Mouse (Mus musculus) CH12.LX (cell line): ENCODE measurements at regions not wholly inside any gene's neighbourhood (a gene's known extent, or its start where the extent isn't known, plus 50 kb on each side); places are given as distances from the start of the nearest gene placed in this dataset.

Experiments used
- DNase-seq: peaks from one replicate; pipeline ENCODE4 v3.0.0-alpha.2; 2013; ENCODE audit errors: extremely low read depth
- H3K27ac ChIP-seq: 2 replicates; pipeline ENCODE4 v1.5.1; 2012; ENCODE audit warnings: low read depth, mild to moderate bottlenecking, control low read depth, moderate library complexity; ENCODE audit not compliant: insufficient read depth
- H3K27me3 ChIP-seq: replicated peaks from 2 replicates; pipeline ENCODE3; 2012; ENCODE audit warnings: inconsistent platforms
- H3K36me3 ChIP-seq, 2 experiments: replicated peaks in 1 of 2; 2 replicates each; pipeline versions ENCODE3 to v1.6.1; 2012; ENCODE audit warnings: inconsistent platforms in 1 of 2, low read length in 1 of 2, mild to moderate bottlenecking in 1 of 2, mixed read lengths in 1 of 2, moderate library complexity in 1 of 2; ENCODE audit not compliant: control insufficient read depth in 1 of 2, insufficient read depth in 1 of 2
- H3K4me1 ChIP-seq, 2 experiments: 2 replicates each; pipeline ENCODE4 v1.6.1; 2012; ENCODE audit warnings: inconsistent platforms in 1 of 2, moderate library complexity in 1 of 2; ENCODE audit not compliant: insufficient read depth in 2 of 2, control insufficient read depth in 1 of 2
- H3K4me2 ChIP-seq: 2 replicates; pipeline ENCODE4 v1.6.1; 2012; ENCODE audit warnings: low read depth, mild to moderate bottlenecking, control low read depth; ENCODE audit not compliant: poor library complexity, insufficient read depth, severe bottlenecking
- H3K4me3 ChIP-seq, 3 experiments: fragments of 150-350 bp in 1 of 3; sonication (generic) in 1 of 3; replicated peaks in 1 of 3; 2 replicates each; pipeline versions ENCODE3 to v1.5.1; 2011 to 2012; ENCODE audit warnings: low read depth in 2 of 3, low read length in 2 of 3, mild to moderate bottlenecking in 2 of 3, moderate library complexity in 2 of 3, control low read depth in 1 of 3, improper control_type of control experiment in 1 of 3, inconsistent platforms in 1 of 3, mixed read lengths in 1 of 3; ENCODE audit not compliant: poor library complexity in 1 of 3
- H3K79me2 ChIP-seq: replicated peaks from 2 replicates; pipeline ENCODE4 v1.6.1; 2012; ENCODE audit warnings: mild to moderate bottlenecking, moderate library complexity; ENCODE audit not compliant: control insufficient read depth, poor library complexity, insufficient read depth, severe bottlenecking; ENCODE audit errors: extremely low read depth
- H3K9ac ChIP-seq: 2 replicates; pipeline ENCODE4 v1.6.1; 2012; ENCODE audit warnings: low read depth, mild to moderate bottlenecking, control low read depth, moderate library complexity; ENCODE audit not compliant: insufficient read depth
- H3K9me3 ChIP-seq: replicated peaks from 2 replicates; pipeline ENCODE3; 2012; ENCODE audit warnings: low read length, inconsistent platforms, mixed read lengths
- CTCF ChIP-seq, 2 experiments: IDR thresholded peaks in 1 of 2; conservative IDR thresholded peaks in 1 of 2; 2 replicates each; pipeline ENCODE4 v1.5.1; 2011 to 2012; ENCODE audit warnings: low read depth in 2 of 2, low read length in 2 of 2, improper control_type of control experiment in 1 of 2, inconsistent platforms in 1 of 2, mild to moderate bottlenecking in 1 of 2, moderate library complexity in 1 of 2
- E2F4 ChIP-seq: IDR thresholded peaks from 2 replicates; pipeline ENCODE4 v1.6.1; 2011; ENCODE audit warnings: low read depth, low read length, improper control_type of control experiment; ENCODE audit not compliant: insufficient replicate concordance
- ETS1 ChIP-seq: conservative IDR thresholded peaks from 2 replicates; pipeline ENCODE4 v1.6.1; 2012; ENCODE audit warnings: low read depth, mild to moderate bottlenecking, inconsistent platforms, low read length, improper control_type of control experiment, moderate library complexity
- GABPA ChIP-seq: IDR thresholded peaks from 2 replicates; pipeline ENCODE4 v1.6.1; 2012; ENCODE audit warnings: low read depth, low read length, improper control_type of control experiment, inconsistent platforms; ENCODE audit not compliant: insufficient replicate concordance
- HCFC1 ChIP-seq: IDR thresholded peaks from 2 replicates; pipeline ENCODE4 v1.6.1; 2012; ENCODE audit warnings: low read depth, mild to moderate bottlenecking, inconsistent platforms, low read length, improper control_type of control experiment
- IRF4 ChIP-seq: IDR thresholded peaks from 2 replicates; pipeline ENCODE4 v1.6.1; 2014; ENCODE audit warnings: low read depth, mild to moderate bottlenecking, inconsistent platforms, low read length, improper control_type of control experiment
- KAT2A ChIP-seq: IDR thresholded peaks from 2 replicates; pipeline ENCODE4 v1.6.1; 2012; ENCODE audit warnings: low read length, improper control_type of control experiment, inconsistent platforms; ENCODE audit not compliant: insufficient replicate concordance
- MAX ChIP-seq: IDR thresholded peaks from 2 replicates; pipeline ENCODE4 v1.6.1; 2011; ENCODE audit warnings: low read length, improper control_type of control experiment
- MEF2A ChIP-seq: IDR thresholded peaks from 2 replicates; pipeline ENCODE4 v1.6.1; 2014; ENCODE audit warnings: low read depth, mild to moderate bottlenecking, inconsistent platforms, low read length, improper control_type of control experiment, borderline replicate concordance
- NRF1 ChIP-seq: IDR thresholded peaks from 2 replicates; pipeline ENCODE4 v1.6.1; 2014; ENCODE audit warnings: low read depth, mild to moderate bottlenecking, inconsistent platforms, low read length, improper control_type of control experiment, moderate library complexity
- POLR2AphosphoS2 ChIP-seq: IDR thresholded peaks from 2 replicates; pipeline ENCODE4 v1.6.1; 2011; ENCODE audit warnings: low read depth, low read length, improper control_type of control experiment
- RAD21 ChIP-seq: IDR thresholded peaks from 2 replicates; pipeline ENCODE4 v1.6.1; 2011; ENCODE audit warnings: low read depth, mild to moderate bottlenecking, low read length, improper control_type of control experiment, moderate library complexity
- RCOR1 ChIP-seq: conservative IDR thresholded peaks from 2 replicates; pipeline ENCODE4 v1.6.1; 2012; ENCODE audit warnings: low read depth, mild to moderate bottlenecking, inconsistent platforms, low read length, improper control_type of control experiment
- SMC3 ChIP-seq: IDR thresholded peaks from 2 replicates; pipeline ENCODE4 v1.6.1; 2011; ENCODE audit warnings: low read depth, low read length, improper control_type of control experiment
- TBP ChIP-seq: conservative IDR thresholded peaks from 2 replicates; pipeline ENCODE4 v1.6.1; 2011; ENCODE audit warnings: low read depth, low read length, improper control_type of control experiment
- UBTF ChIP-seq: IDR thresholded peaks from 2 replicates; pipeline ENCODE4 v1.6.1; 2012; ENCODE audit warnings: low read depth, mild to moderate bottlenecking, inconsistent platforms, low read length, improper control_type of control experiment, moderate library complexity
- USF1 ChIP-seq: IDR thresholded peaks from 2 replicates; pipeline ENCODE4 v1.6.1; 2014; ENCODE audit warnings: low read depth, mild to moderate bottlenecking, inconsistent platforms, low read length, improper control_type of control experiment
- ZMIZ1 ChIP-seq: IDR thresholded peaks from 2 replicates; pipeline ENCODE4 v1.6.1; 2012; ENCODE audit warnings: low read depth, mild to moderate bottlenecking, inconsistent platforms, low read length, improper control_type of control experiment
- ZNF384 ChIP-seq: IDR thresholded peaks from 2 replicates; pipeline ENCODE4 v1.6.1; 2012; ENCODE audit warnings: low read depth, low read length, improper control_type of control experiment, inconsistent platforms
- dilution Hi-C: fragments of 300-500 bp; cut with MboI; formaldehyde crosslinking; loops from 2 replicates; pipeline ENCODE4 v1.14.3; 2020; ENCODE audit warnings: low sequenced_read_pairs; ENCODE audit not compliant: extremely low pct_unique_long_range_greater_than_20kb, extremely low pct_ligation_motif_present
- in situ Hi-C: fragments of 300-500 bp; cut with MboI; formaldehyde crosslinking; loops from 3 replicates; pipeline ENCODE4 v1.14.3; 2019; ENCODE audit warnings: low sequenced_read_pairs, low pct_ligation_motif_present, low pct_unique_long_range_greater_than_20kb, mixed read lengths

DNA sequence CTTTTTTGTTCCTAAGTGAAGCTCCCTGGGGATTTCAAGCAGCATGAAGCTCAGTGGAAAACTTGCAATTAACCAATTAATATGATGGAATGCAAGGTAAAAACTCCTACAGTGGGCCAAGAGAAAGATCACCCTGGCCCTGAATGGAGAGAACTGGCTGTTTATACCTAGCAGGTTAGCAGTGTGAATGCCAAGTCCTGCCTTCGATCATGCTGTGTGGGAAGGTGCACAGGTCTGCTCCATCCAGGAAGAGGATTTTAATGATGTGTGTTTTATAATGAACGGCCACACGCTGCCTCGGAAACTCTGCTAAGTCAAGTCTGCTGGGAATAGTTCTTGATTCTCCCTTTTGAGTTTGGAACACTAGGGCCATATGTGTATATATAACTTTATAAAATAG lies 85.6 kb upstream of the Slco3a1 start:
- no peaks in the 10 kb centered on the region for H3K27me3 ChIP-seq

DNA sequence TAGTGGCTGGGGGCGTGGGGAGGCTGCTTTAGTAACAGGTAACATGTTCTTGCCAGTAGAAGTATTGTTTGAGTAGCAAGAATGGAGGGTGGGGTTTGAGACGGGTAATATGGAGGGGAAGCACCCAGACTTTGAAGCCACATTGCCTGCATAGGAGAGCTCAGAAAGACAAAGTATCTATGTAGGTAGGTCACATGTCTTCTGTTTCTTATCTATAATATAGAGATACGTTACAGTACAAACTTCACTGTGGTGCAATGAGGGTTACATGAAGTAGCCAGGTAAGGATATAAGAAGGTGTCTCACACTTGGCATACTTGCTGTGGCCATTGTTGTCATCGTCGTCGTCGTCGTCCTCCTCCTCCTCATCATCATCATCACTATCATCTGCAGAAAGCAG lies 77.6 kb upstream of the Slco3a1 start:
- no peak for TF ChIP-seq POLR2AphosphoS2
- no peak for TF ChIP-seq RAD21
- TF ChIP-seq USF1 = no peak
- TF ChIP-seq KAT2A = no peak
- TF ChIP-seq NRF1 = no peak
- TF ChIP-seq TBP = no peak

More for the DNA sequence above, 85.6 kb upstream of the Slco3a1 start:
- H3K4me1 ChIP-seq = no peaks in the 10 kb centered on the region
- no peak overlapping the region for H3K9ac ChIP-seq
- no peaks in the 10 kb centered on the region for H3K79me2 ChIP-seq
- dilution Hi-C loops = no loop called here
- peaks cover 3% of the 10 kb centered on the region for H3K9me3 ChIP-seq
- no peak overlapping the region for H3K4me2 ChIP-seq
- H3K27ac ChIP-seq = no peak overlapping the region
- no peak overlapping the region for H3K4me3 ChIP-seq
- TF ChIP-seq ZNF384 = no peak
- no peak for TF ChIP-seq NRF1
- TF ChIP-seq KAT2A = no peak
- no peak for TF ChIP-seq HCFC1
- no peak for TF ChIP-seq MEF2A
- no peak for TF ChIP-seq ETS1
- no peak for TF ChIP-seq ZMIZ1
- TF ChIP-seq MAX = no peak
- TF ChIP-seq GABPA = no peak
- no peak for TF ChIP-seq RAD21
- no peak for TF ChIP-seq IRF4
- TF ChIP-seq SMC3 = no peak
- no peak for TF ChIP-seq UBTF
- TF ChIP-seq RCOR1 = no peak
- TF ChIP-seq CTCF (conservative IDR thresholded peaks at IDR 0.05 in 1 of 2, IDR thresholded peaks at IDR 0.05 in 1 of 2; ENCODE audit: low read depth in 2 of 2, low read length in 2 of 2) = no peak
- no peak for TF ChIP-seq E2F4
- in situ Hi-C loops = no loop called here
- no peaks in the 10 kb centered on the region for H3K36me3 ChIP-seq
- no peak for DNase-seq

More for the DNA sequence above, 77.6 kb upstream of the Slco3a1 start:
- no peak for DNase-seq
- peaks cover 8% of the 10 kb centered on the region for H3K9me3 ChIP-seq
- no peaks in the 10 kb centered on the region for H3K4me1 ChIP-seq
- in situ Hi-C loops (no loop called here), dilution Hi-C loops (no loop called here)
- no peaks in the 10 kb centered on the region for H3K36me3 ChIP-seq
- no peak overlapping the region for H3K4me2 ChIP-seq
- no peaks in the 10 kb centered on the region for H3K27me3 ChIP-seq
- no peak overlapping the region for H3K9ac ChIP-seq
- no peak overlapping the region for H3K27ac ChIP-seq
- no peak overlapping the region for H3K4me3 ChIP-seq
- H3K79me2 ChIP-seq = no peaks in the 10 kb centered on the region
